Mouse (Mus musculus) heart, postnatal 0 days (tissue): ENCODE results near the gene Ank2.

Source experiments
- CTCF ChIP-seq: IDR thresholded peaks from 2 replicates; pipeline ENCODE4 v1.5.1; 2016; ENCODE audit warnings: antibody characterized with exemption, control low read depth, low read depth
- EP300 ChIP-seq: IDR thresholded peaks from 2 replicates; pipeline ENCODE4 v1.6.1; 2016; ENCODE audit warnings: antibody characterized with exemption, low read depth

DNA sequence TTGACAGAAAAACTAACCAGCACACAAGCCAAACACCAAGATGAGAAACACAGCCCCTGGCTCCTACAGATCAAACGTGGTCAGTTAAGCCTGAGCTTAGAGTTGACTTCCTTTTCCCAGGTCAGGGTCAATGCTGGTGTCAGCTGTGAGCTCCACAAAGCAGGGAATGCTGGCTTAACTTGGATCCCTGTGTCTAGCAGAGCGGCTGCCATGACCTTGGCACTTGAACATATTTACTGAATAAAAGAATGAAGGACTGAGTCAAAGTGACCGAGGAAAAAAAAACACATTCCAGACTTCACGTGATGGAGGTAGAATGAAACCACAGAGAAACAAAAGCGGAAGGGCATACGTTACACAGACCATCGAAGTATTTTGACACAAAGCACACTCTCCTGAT lies 150.2 kb downstream of the Ank2 start:
- no peak for TF ChIP-seq CTCF
- TF ChIP-seq EP300: no peak
